Mouse (Mus musculus): Measurements from ENCODE around the gene Slc29a4. TPM values are rescaled to one million over a fixed set of nuclear protein-coding genes. Genes with fewer than 3 reads are reported as not detected.

Slc29a4 gene
- 81.0 and 82.8 TPM in 2 replicates for polyA plus RNA-seq (2014; fragmentation: Nextera tagmentation; extraction: Ambion mirVana)

GRCm38 (mm10) chr5:142692248-142692647, at the start of gene Slc29a4:
Gene Slc29a4 (plus strand): TSS chr5:142692512.
- ATAC-seq (ENCODE audit: low FRiP score) = no peak
- DNase-seq (ENCODE audit: low spot score) = no peak
- Histone ChIP-seq H3K9ac (no peak within 1 kb of the TSS), H3K4me3 (replicated peaks; ENCODE audit: low read length) (no peak within 1 kb of the TSS), H3K27ac (no peak within 1 kb of the TSS), H3K4me1 (replicated peaks; ENCODE audit: control insufficient read depth, insufficient read depth, low read length) (peaks cover 9% of the 10 kb centered on the region), H3K9me3 (ENCODE audit: control insufficient read depth, low read length) (no peaks in the 10 kb centered on the region), H3K36me3 (replicated peaks; ENCODE audit: control insufficient read depth, insufficient read depth) (no peaks in the 10 kb centered on the region), H3K27me3 (ENCODE audit: control insufficient read depth, insufficient read depth, low read length) (no peaks in the 10 kb centered on the region), H3K4me2 (replicated peaks) (no peak within 1 kb of the TSS)
- 54% methylated on average over 14 of the region's 14 CpGs for WGBS

GRCm38 (mm10) chr5:142648162-142648561, 44.1 kb upstream of the Slc29a4 start:
- DNase-seq (ENCODE audit: low spot score) (no peak), ATAC-seq (ENCODE audit: low FRiP score) (no peak)
- Histone ChIP-seq H3K4me2 (replicated peaks) (no peak overlapping the region), H3K4me1 (replicated peaks; ENCODE audit: control insufficient read depth, insufficient read depth, low read length) (peaks cover 12% of the 10 kb centered on the region), H3K9me3 (ENCODE audit: control insufficient read depth, low read length) (no peaks in the 10 kb centered on the region), H3K27ac (no peak overlapping the region), H3K36me3 (replicated peaks; ENCODE audit: control insufficient read depth, insufficient read depth) (peaks cover 9% of the 10 kb centered on the region), H3K27me3 (ENCODE audit: control insufficient read depth, insufficient read depth, low read length) (no peaks in the 10 kb centered on the region), H3K9ac (no peak overlapping the region), H3K4me3 (replicated peaks; ENCODE audit: low read length) (no peak overlapping the region)
- 69% methylated on average over 7 of the region's 7 CpGs for WGBS

GRCm38 (mm10) chr5:142649460-142650050, 42.8 kb upstream of the Slc29a4 start:
- H3K36me3 ChIP-seq (replicated peaks; ENCODE audit: control insufficient read depth, insufficient read depth) = peaks cover 9% of the 10 kb centered on the region
- H3K27me3 ChIP-seq (ENCODE audit: control insufficient read depth, insufficient read depth, low read length) = no peaks in the 10 kb centered on the region
- H3K9ac ChIP-seq = no peak overlapping the region
- 89% methylated on average over 4 of the region's 4 CpGs for WGBS
- no peak overlapping the region for H3K4me2 ChIP-seq (replicated peaks)
- DNase-seq (ENCODE audit: low spot score) = no peak
- peak overlapping the region; percentile 26; the same call in 1 of the 2 replicates for H3K27ac ChIP-seq
- H3K4me1 ChIP-seq (replicated peaks; ENCODE audit: control insufficient read depth, insufficient read depth, low read length) = peaks cover 12% of the 10 kb centered on the region
- H3K4me3 ChIP-seq (replicated peaks; ENCODE audit: low read length) = no peak overlapping the region
- ATAC-seq (ENCODE audit: low FRiP score) = no peak
- H3K9me3 ChIP-seq (ENCODE audit: control insufficient read depth, low read length) = no peaks in the 10 kb centered on the region

GRCm38 (mm10) chr5:142650390-142650789, 41.9 kb upstream of the Slc29a4 start:
- ATAC-seq (ENCODE audit: low FRiP score) = no peak
- peaks cover 12% of the 10 kb centered on the region for H3K4me1 ChIP-seq (replicated peaks; ENCODE audit: control insufficient read depth, insufficient read depth, low read length)
- no peak overlapping the region for H3K9ac ChIP-seq
- H3K36me3 ChIP-seq (replicated peaks; ENCODE audit: control insufficient read depth, insufficient read depth) = peaks cover 5% of the 10 kb centered on the region
- no peak overlapping the region for H3K4me2 ChIP-seq (replicated peaks)
- no peak overlapping the region for H3K4me3 ChIP-seq (replicated peaks; ENCODE audit: low read length)
- whole genome bisulfite sequencing = 30% methylated on average over 3 of the region's 3 CpGs
- H3K27ac ChIP-seq = 0 out of 2 replicates have a peak overlapping the region, but pooled peaks have one; percentile 26
- H3K9me3 ChIP-seq (ENCODE audit: control insufficient read depth, low read length) = no peaks in the 10 kb centered on the region
- no peak for DNase-seq (ENCODE audit: low spot score)
- H3K27me3 ChIP-seq (ENCODE audit: control insufficient read depth, insufficient read depth, low read length) = no peaks in the 10 kb centered on the region

- Histone ChIP-seq H3K9me3 (ENCODE audit: control insufficient read depth, low read length) (no peaks in the 10 kb centered on the region), H3K9ac (no peak overlapping the region), H3K4me1 (replicated peaks; ENCODE audit: control insufficient read depth, insufficient read depth, low read length) (peaks cover 12% of the 10 kb centered on the region), H3K36me3 (replicated peaks; ENCODE audit: control insufficient read depth, insufficient read depth) (peaks cover 8% of the 10 kb centered on the region), H3K4me3 (replicated peaks; ENCODE audit: low read length) (no peak overlapping the region), H3K27ac (peak overlapping the region; percentile 21; the same call in 1 of the 2 replicates), H3K4me2 (replicated peaks) (no peak overlapping the region), H3K27me3 (ENCODE audit: control insufficient read depth, insufficient read depth, low read length) (no peaks in the 10 kb centered on the region)
- no peak for ATAC-seq (ENCODE audit: low FRiP score)
- no peak for DNase-seq (ENCODE audit: low spot score)
- WGBS = 70% methylated on average over 6 of the region's 6 CpGs
Measured at GRCm38 (mm10) chr5:142650794-142651497, 41.4 kb upstream of the Slc29a4 start.

GRCm38 (mm10) chr5:142652266-142652665, 40.0 kb upstream of the Slc29a4 start:
- Histone ChIP-seq H3K4me3 (replicated peaks; ENCODE audit: low read length) (no peak overlapping the region), H3K9me3 (ENCODE audit: control insufficient read depth, low read length) (no peaks in the 10 kb centered on the region), H3K9ac (no peak overlapping the region), H3K27ac (no peak overlapping the region), H3K4me2 (replicated peaks) (no peak overlapping the region), H3K36me3 (replicated peaks; ENCODE audit: control insufficient read depth, insufficient read depth) (peaks cover 16% of the 10 kb centered on the region), H3K4me1 (replicated peaks; ENCODE audit: control insufficient read depth, insufficient read depth, low read length) (peaks cover 12% of the 10 kb centered on the region), H3K27me3 (ENCODE audit: control insufficient read depth, insufficient read depth, low read length) (no peaks in the 10 kb centered on the region)
- DNase-seq (ENCODE audit: low spot score) (no peak), ATAC-seq (ENCODE audit: low FRiP score) (no peak)
- WGBS = 78% methylated on average over 4 of the region's 4 CpGs

GRCm38 (mm10) chr5:142660656-142661434, 31.5 kb upstream of the Slc29a4 start:
- Histone ChIP-seq H3K27me3 (ENCODE audit: control insufficient read depth, insufficient read depth, low read length) (no peaks in the 10 kb centered on the region), H3K36me3 (replicated peaks; ENCODE audit: control insufficient read depth, insufficient read depth) (peaks cover 100% of the 10 kb centered on the region), H3K27ac (no peak overlapping the region), H3K4me1 (replicated peaks; ENCODE audit: control insufficient read depth, insufficient read depth, low read length) (no peaks in the 10 kb centered on the region), H3K9me3 (ENCODE audit: control insufficient read depth, low read length) (no peaks in the 10 kb centered on the region), H3K4me3 (replicated peaks; ENCODE audit: low read length) (no peak overlapping the region), H3K9ac (no peak overlapping the region), H3K4me2 (replicated peaks) (no peak overlapping the region)
- WGBS = 80% methylated on average over 7 of the region's 7 CpGs
- no peak for DNase-seq (ENCODE audit: low spot score)
- no peak for ATAC-seq (ENCODE audit: low FRiP score)

- H3K27ac ChIP-seq = no peak overlapping the region
- peaks cover 73% of the 10 kb centered on the region for H3K36me3 ChIP-seq (replicated peaks; ENCODE audit: control insufficient read depth, insufficient read depth)
- H3K27me3 ChIP-seq (ENCODE audit: control insufficient read depth, insufficient read depth, low read length) = no peaks in the 10 kb centered on the region
- ATAC-seq (ENCODE audit: low FRiP score) (no peak), DNase-seq (ENCODE audit: low spot score) (no peak)
- no peaks in the 10 kb centered on the region for H3K4me1 ChIP-seq (replicated peaks; ENCODE audit: control insufficient read depth, insufficient read depth, low read length)
- H3K9ac ChIP-seq = no peak overlapping the region
- WGBS = 43% methylated on average over 3 of the region's 3 CpGs
- no peaks in the 10 kb centered on the region for H3K9me3 ChIP-seq (ENCODE audit: control insufficient read depth, low read length)
- H3K4me3 ChIP-seq (replicated peaks; ENCODE audit: low read length) = no peak overlapping the region
- H3K4me2 ChIP-seq (replicated peaks) = no peak overlapping the region
Measured at GRCm38 (mm10) chr5:142667921-142668320, 24.4 kb upstream of the Slc29a4 start.

- Histone ChIP-seq H3K4me3 (replicated peaks; ENCODE audit: low read length) (no peak overlapping the region), H3K9ac (no peak overlapping the region), H3K27ac (no peak overlapping the region), H3K9me3 (ENCODE audit: control insufficient read depth, low read length) (no peaks in the 10 kb centered on the region), H3K4me1 (replicated peaks; ENCODE audit: control insufficient read depth, insufficient read depth, low read length) (no peaks in the 10 kb centered on the region), H3K36me3 (replicated peaks; ENCODE audit: control insufficient read depth, insufficient read depth) (peaks cover 65% of the 10 kb centered on the region), H3K27me3 (ENCODE audit: control insufficient read depth, insufficient read depth, low read length) (no peaks in the 10 kb centered on the region), H3K4me2 (replicated peaks) (no peak overlapping the region)
- ATAC-seq (ENCODE audit: low FRiP score) = no peak
- no peak for DNase-seq (ENCODE audit: low spot score)
- WGBS = 91% methylated on average over 11 of the region's 11 CpGs
Measured at GRCm38 (mm10) chr5:142668556-142669263, 23.6 kb upstream of the Slc29a4 start.
